Mouse (Mus musculus): Measurements from ENCODE around the gene Snrpd3. TPM values are rescaled to one million over a fixed set of nuclear protein-coding genes. Genes with fewer than 3 reads are reported as not detected.
A peak's percentile ranks its signal among the peaks of the same experiment; 100 is the strongest.
"Not testable (repeated sequence)": the region's sequence is repeated elsewhere in the genome, so short reads cannot be mapped to it uniquely, and the experiment has no call there.

The Snrpd3 gene
- 135 and 150 TPM in 2 replicates for polyA plus RNA-seq (2015; fragmentation: Nextera tagmentation; extraction: Ambion mirVana)

- Histone ChIP-seq H3K36me3 (ENCODE audit: control insufficient read depth, insufficient read depth, low read length) (peaks cover 17% of the 10 kb centered on the region), H3K27ac (ENCODE audit: low read length) (peak within 1 kb of the TSS; percentile 99), H3K4me3 (ENCODE audit: low read length) (peak within 1 kb of the TSS; percentile 86), H3K4me1 (replicated peaks; ENCODE audit: control insufficient read depth, insufficient read depth, low read length) (peaks cover 18% of the 10 kb centered on the region), H3K27me3 (ENCODE audit: control insufficient read depth, insufficient read depth, low read depth, low read length) (no peaks in the 10 kb centered on the region), H3K4me2 (ENCODE audit: low read depth, low read length) (peak within 1 kb of the TSS; percentile 76), H3K9ac (ENCODE audit: low read length) (peak within 1 kb of the TSS; percentile 94), H3K9me3 (ENCODE audit: control insufficient read depth, low read length) (no peaks in the 10 kb centered on the region)
- 0% methylated on average over 37 of the region's 52 CpGs for WGBS
- peak; percentile 97 for ATAC-seq (ENCODE audit: low read depth)
Observed at GRCm38 (mm10) chr10:75517073-75517757, at the start of gene Snrpd3. Snrpd3 (plus strand) TSS chr10:75517551.

GRCm38 (mm10) chr10:75473411-75473810 lies 43.9 kb upstream of the Snrpd3 start:
- peaks cover 11% of the 10 kb centered on the region for H3K4me1 ChIP-seq (replicated peaks; ENCODE audit: control insufficient read depth, insufficient read depth, low read length)
- no peaks in the 10 kb centered on the region for H3K36me3 ChIP-seq (ENCODE audit: control insufficient read depth, insufficient read depth, low read length)
- H3K27ac ChIP-seq (ENCODE audit: low read length): no peak overlapping the region
- WGBS: 70% methylated on average over 8 of the region's 8 CpGs
- no peaks in the 10 kb centered on the region for H3K9me3 ChIP-seq (ENCODE audit: control insufficient read depth, low read length)
- no peak for ATAC-seq (ENCODE audit: low read depth)
- H3K27me3 ChIP-seq (ENCODE audit: control insufficient read depth, insufficient read depth, low read depth, low read length): no peaks in the 10 kb centered on the region
- H3K9ac ChIP-seq (ENCODE audit: low read length): no peak overlapping the region
- H3K4me3 ChIP-seq (ENCODE audit: low read length): no peak overlapping the region
- H3K4me2 ChIP-seq (ENCODE audit: low read depth, low read length): no peak overlapping the region

- Histone ChIP-seq H3K27ac (ENCODE audit: low read length) (no peak overlapping the region), H3K9ac (ENCODE audit: low read length) (no peak overlapping the region), H3K4me3 (ENCODE audit: low read length) (no peak overlapping the region), H3K9me3 (ENCODE audit: control insufficient read depth, low read length) (no peaks in the 10 kb centered on the region), H3K27me3 (ENCODE audit: control insufficient read depth, insufficient read depth, low read depth, low read length) (no peaks in the 10 kb centered on the region), H3K4me1 (replicated peaks; ENCODE audit: control insufficient read depth, insufficient read depth, low read length) (peaks cover 11% of the 10 kb centered on the region), H3K4me2 (ENCODE audit: low read depth, low read length) (no peak overlapping the region), H3K36me3 (ENCODE audit: control insufficient read depth, insufficient read depth, low read length) (no peaks in the 10 kb centered on the region)
- no peak for ATAC-seq (ENCODE audit: low read depth)
- 19% methylated on average over 5 of the region's 5 CpGs for WGBS
Observed at GRCm38 (mm10) chr10:75474571-75474970, 42.8 kb upstream of the Snrpd3 start.

- H3K27me3 ChIP-seq (ENCODE audit: control insufficient read depth, insufficient read depth, low read depth, low read length); H3K9me3 ChIP-seq (ENCODE audit: control insufficient read depth, low read length); H3K4me3 ChIP-seq (ENCODE audit: low read length); H3K9ac ChIP-seq (ENCODE audit: low read length); H3K27ac ChIP-seq (ENCODE audit: low read length); ATAC-seq (ENCODE audit: low read depth); H3K36me3 ChIP-seq (ENCODE audit: control insufficient read depth, insufficient read depth, low read length); H3K4me2 ChIP-seq (ENCODE audit: low read depth, low read length): not testable (repeated sequence)
- peaks cover 11% of the 10 kb centered on the region for H3K4me1 ChIP-seq (replicated peaks; ENCODE audit: control insufficient read depth, insufficient read depth, low read length)
- 43% methylated on average over 5 of the region's 6 CpGs for WGBS
Observed at GRCm38 (mm10) chr10:75475139-75475850, 42.1 kb upstream of the Snrpd3 start.

GRCm38 (mm10) chr10:75477034-75477433 lies 40.3 kb upstream of the Snrpd3 start:
- Histone ChIP-seq H3K27ac (ENCODE audit: low read length) (no peak overlapping the region), H3K9ac (ENCODE audit: low read length) (no peak overlapping the region), H3K4me1 (replicated peaks; ENCODE audit: control insufficient read depth, insufficient read depth, low read length) (peaks cover 11% of the 10 kb centered on the region), H3K9me3 (ENCODE audit: control insufficient read depth, low read length) (no peaks in the 10 kb centered on the region), H3K4me2 (ENCODE audit: low read depth, low read length) (no peak overlapping the region), H3K4me3 (ENCODE audit: low read length) (no peak overlapping the region), H3K27me3 (ENCODE audit: control insufficient read depth, insufficient read depth, low read depth, low read length) (no peaks in the 10 kb centered on the region), H3K36me3 (ENCODE audit: control insufficient read depth, insufficient read depth, low read length) (no peaks in the 10 kb centered on the region)
- 43% methylated on average over 9 of the region's 9 CpGs for WGBS
- ATAC-seq (ENCODE audit: low read depth): 0 out of 2 replicates have a peak, but pooled peaks have one; percentile 42

- 77% methylated on average over 2 of the region's 2 CpGs for WGBS
- Histone ChIP-seq H3K27ac (ENCODE audit: low read length) (no peak overlapping the region), H3K9me3 (ENCODE audit: control insufficient read depth, low read length) (no peaks in the 10 kb centered on the region), H3K4me1 (replicated peaks; ENCODE audit: control insufficient read depth, insufficient read depth, low read length) (peaks cover 8% of the 10 kb centered on the region), H3K4me2 (ENCODE audit: low read depth, low read length) (no peak overlapping the region), H3K9ac (ENCODE audit: low read length) (no peak overlapping the region), H3K36me3 (ENCODE audit: control insufficient read depth, insufficient read depth, low read length) (no peaks in the 10 kb centered on the region), H3K27me3 (ENCODE audit: control insufficient read depth, insufficient read depth, low read depth, low read length) (no peaks in the 10 kb centered on the region), H3K4me3 (ENCODE audit: low read length) (no peak overlapping the region)
- ATAC-seq (ENCODE audit: low read depth): no peak
Observed at GRCm38 (mm10) chr10:75479955-75480354, 37.4 kb upstream of the Snrpd3 start.

GRCm38 (mm10) chr10:75481703-75482102 lies 35.6 kb upstream of the Snrpd3 start:
- Histone ChIP-seq H3K9me3 (ENCODE audit: control insufficient read depth, low read length) (no peaks in the 10 kb centered on the region), H3K36me3 (ENCODE audit: control insufficient read depth, insufficient read depth, low read length) (no peaks in the 10 kb centered on the region), H3K27ac (ENCODE audit: low read length) (no peak overlapping the region), H3K4me1 (replicated peaks; ENCODE audit: control insufficient read depth, insufficient read depth, low read length) (peaks cover 6% of the 10 kb centered on the region), H3K4me3 (ENCODE audit: low read length) (no peak overlapping the region), H3K4me2 (ENCODE audit: low read depth, low read length) (no peak overlapping the region), H3K27me3 (ENCODE audit: control insufficient read depth, insufficient read depth, low read depth, low read length) (no peaks in the 10 kb centered on the region), H3K9ac (ENCODE audit: low read length) (no peak overlapping the region)
- no peak for ATAC-seq (ENCODE audit: low read depth)
- WGBS: 69% methylated on average over 4 of the region's 4 CpGs

GRCm38 (mm10) chr10:75482271-75482670 lies 35.1 kb upstream of the Snrpd3 start:
- no peaks in the 10 kb centered on the region for H3K9me3 ChIP-seq (ENCODE audit: control insufficient read depth, low read length)
- no peak overlapping the region for H3K4me2 ChIP-seq (ENCODE audit: low read depth, low read length)
- no peak overlapping the region for H3K27ac ChIP-seq (ENCODE audit: low read length)
- peaks cover under 1% of the 10 kb centered on the region for H3K4me1 ChIP-seq (replicated peaks; ENCODE audit: control insufficient read depth, insufficient read depth, low read length)
- H3K9ac ChIP-seq (ENCODE audit: low read length): no peak overlapping the region
- no peaks in the 10 kb centered on the region for H3K36me3 ChIP-seq (ENCODE audit: control insufficient read depth, insufficient read depth, low read length)
- WGBS: 83% methylated on average over 5 of the region's 5 CpGs
- H3K4me3 ChIP-seq (ENCODE audit: low read length): no peak overlapping the region
- ATAC-seq (ENCODE audit: low read depth): no peak
- H3K27me3 ChIP-seq (ENCODE audit: control insufficient read depth, insufficient read depth, low read depth, low read length): no peaks in the 10 kb centered on the region

- Histone ChIP-seq H3K9me3 (ENCODE audit: control insufficient read depth, low read length) (no peaks in the 10 kb centered on the region), H3K4me2 (ENCODE audit: low read depth, low read length) (no peak overlapping the region), H3K27me3 (ENCODE audit: control insufficient read depth, insufficient read depth, low read depth, low read length) (no peaks in the 10 kb centered on the region), H3K4me3 (ENCODE audit: low read length) (no peak overlapping the region), H3K27ac (ENCODE audit: low read length) (no peak overlapping the region), H3K4me1 (replicated peaks; ENCODE audit: control insufficient read depth, insufficient read depth, low read length) (no peaks in the 10 kb centered on the region), H3K9ac (ENCODE audit: low read length) (no peak overlapping the region), H3K36me3 (ENCODE audit: control insufficient read depth, insufficient read depth, low read length) (no peaks in the 10 kb centered on the region)
- ATAC-seq (ENCODE audit: low read depth): no peak
- WGBS: 87% methylated on average over 11 of the region's 11 CpGs
Observed at GRCm38 (mm10) chr10:75482919-75483483, 34.4 kb upstream of the Snrpd3 start.
